Mouse (Mus musculus) left cerebral cortex, adult 2 months (tissue): ENCODE results near the gene Tbx6. TPM values are rescaled to one million over a fixed set of nuclear protein-coding genes. Genes with fewer than 3 reads are reported as not detected.

ENCODE experiments used
- DNase-seq, 2 experiments: peaks; one replicate each; pipeline ENCODE4 v3.0.0; 2021 to 2022; ENCODE audit warnings: low spot score in 2 of 2, mixed read lengths in 1 of 2; ENCODE audit errors: extremely low spot score in 1 of 2
- H3K27ac ChIP-seq: fragments of 200-600 bp; 2 replicates; pipeline ENCODE4 v1.8.1; 2022
- H3K4me3 ChIP-seq: fragments of 200-600 bp; 2 replicates; pipeline ENCODE4 v1.8.1; 2022
- CTCF ChIP-seq: fragments of 200-600 bp; IDR thresholded peaks from 2 replicates; pipeline ENCODE4 v1.8.1; 2022; ENCODE audit warnings: antibody characterized with exemption, mild to moderate bottlenecking, moderate library complexity
- intact Hi-C: fragments of 180-260 bp; cut with DNase I; formaldehyde crosslinking; loops from one replicate; pipeline ENCODE4 v1.15.1; 2025
- total RNA-seq, 2 experiments: library from RNA; stranded (reverse); gene quantifications; 2 replicates each; pipeline ENCODE4 v1.2.3; 2021

The Tbx6 gene
- total RNA-seq, 2 experiments from 2014 or later: 1.1 to 1.2 TPM

- intact Hi-C loops: no loop called here
- no peak for DNase-seq
- no peak for TF ChIP-seq CTCF
- H3K4me3 ChIP-seq: no peak overlapping the region
- no peak overlapping the region for H3K27ac ChIP-seq
Measured at GRCm38 (mm10) chr7:126784469-126784868, 3.2 kb downstream of the Tbx6 start.

DNA sequence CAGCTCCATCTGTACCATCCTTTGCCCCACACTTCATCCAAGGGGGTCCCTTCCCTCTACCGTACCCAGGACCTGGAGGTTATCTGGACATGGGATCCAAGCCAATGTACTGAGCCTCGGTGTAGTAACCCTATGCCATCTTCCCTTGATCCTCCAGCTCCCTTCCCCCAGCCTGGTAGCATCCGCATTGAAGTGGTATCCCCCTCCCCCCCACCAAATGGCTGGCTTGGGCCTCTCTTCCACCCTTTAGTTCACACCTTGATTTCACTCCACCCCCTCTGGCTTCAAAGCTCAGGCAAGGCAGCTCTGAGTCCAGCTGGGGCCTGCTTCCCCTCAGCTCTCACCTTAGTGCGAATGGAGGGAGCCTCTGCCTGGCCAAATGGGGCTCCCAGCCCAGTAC lies 3.8 kb downstream of the Tbx6 start:
- Histone ChIP-seq H3K4me3 (no peak overlapping the region), H3K27ac (no peak overlapping the region)
- no peak for TF ChIP-seq CTCF
- intact Hi-C loops: no loop called here
- no peak for DNase-seq

DNA sequence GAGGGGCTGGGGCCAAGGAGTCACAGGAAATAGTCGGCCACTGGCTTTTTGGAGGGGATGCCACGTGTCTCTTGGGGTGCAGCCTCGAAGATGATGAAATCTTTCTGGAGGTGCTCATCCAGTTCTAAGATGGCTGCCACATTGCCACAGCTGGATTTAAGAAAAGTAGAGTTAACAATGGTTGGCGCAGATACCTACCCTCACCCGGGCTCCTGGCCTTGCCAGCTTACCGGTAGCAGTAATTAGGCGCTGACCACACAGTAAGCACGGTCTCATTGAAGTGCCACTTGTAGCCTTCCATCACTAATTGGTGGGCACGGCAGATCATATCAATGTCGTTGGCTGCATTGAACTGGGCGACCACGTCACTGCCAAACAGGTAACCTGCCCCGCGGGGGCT lies 4.9 kb downstream of the Tbx6 start:
- Histone ChIP-seq H3K4me3 (no peak overlapping the region), H3K27ac (no peak overlapping the region)
- TF ChIP-seq CTCF: no peak
- intact Hi-C loops: no loop called here
- DNase-seq: no peak

- intact Hi-C loops: no loop called here
- no peak overlapping the region for H3K4me3 ChIP-seq
- DNase-seq: no peak
- no peak overlapping the region for H3K27ac ChIP-seq
- TF ChIP-seq CTCF: no peak
Measured at GRCm38 (mm10) chr7:126789141-126789540, 7.9 kb downstream of the Tbx6 start.

DNA sequence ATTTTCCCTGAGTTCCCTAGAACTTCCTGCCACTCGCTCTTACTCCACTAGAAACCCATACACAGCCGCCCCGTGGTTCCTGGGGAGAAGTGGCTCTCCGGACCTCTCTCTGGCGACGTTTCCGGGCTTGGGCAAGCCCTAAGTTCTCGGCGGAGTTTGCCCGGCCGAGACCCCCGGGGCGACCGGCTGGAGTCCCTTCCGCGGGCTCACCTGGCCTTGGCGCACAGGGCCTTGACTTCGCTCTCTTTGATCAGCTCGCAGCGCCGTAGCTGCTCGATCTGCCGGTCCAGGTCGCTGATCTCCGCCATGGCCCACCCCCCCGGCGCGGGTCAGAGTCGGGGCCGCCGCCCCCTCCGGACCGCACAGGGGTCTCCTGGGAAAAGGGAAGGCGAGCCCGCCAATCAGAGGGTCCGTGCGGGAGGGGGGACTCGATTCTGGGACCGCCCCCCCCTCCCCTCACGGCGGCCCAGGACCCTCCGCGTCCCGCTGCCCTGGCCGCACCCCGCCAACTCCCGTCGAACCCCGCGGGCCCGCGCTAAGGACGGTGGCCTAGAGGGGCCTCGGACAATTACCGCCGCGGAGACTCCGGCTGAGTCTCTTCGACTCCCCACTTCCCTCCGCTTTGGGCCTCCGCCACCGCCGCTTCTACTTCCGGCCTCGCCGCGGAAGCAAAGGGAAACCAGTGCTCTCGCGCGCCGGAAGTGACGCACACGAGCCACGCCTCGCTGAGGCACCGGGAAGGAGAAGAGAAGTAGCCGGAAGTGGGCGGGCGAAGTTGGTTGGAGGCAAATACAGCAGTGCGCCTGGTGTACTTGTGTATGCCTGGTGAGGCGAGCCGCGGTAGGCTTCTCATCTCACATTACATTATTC lies 10.8 kb downstream of the Tbx6 start, which contains the start of gene Ppp4c:
Gene Ppp4c (minus strand): TSS at position 646 of the 870 bp plus-strand sequence.
- no peak for TF ChIP-seq CTCF
- peak within 1 kb of the TSS; percentile 97 for H3K4me3 ChIP-seq
- H3K27ac ChIP-seq: peak within 1 kb of the TSS; percentile 92
- intact Hi-C loops: loop anchor here (10.0 kb wide), 1 partner anchor 287 kb away; the partner anchor contains the start of gene Atxn2l
- peak; percentile 96 for DNase-seq

GRCm38 (mm10) chr7:126792721-126793443 lies 11.6 kb downstream of the Tbx6 start:
- DNase-seq: no peak
- intact Hi-C loops: loop anchor here (10.0 kb wide), 1 partner anchor 288 kb away; the partner anchor contains the start of gene Atxn2l
- Histone ChIP-seq H3K4me3 (peak overlapping the region; percentile 97), H3K27ac (peak overlapping the region; percentile 34)
- no peak for TF ChIP-seq CTCF

GRCm38 (mm10) chr7:126793456-126794270 lies 12.4 kb downstream of the Tbx6 start:
- Histone ChIP-seq H3K4me3 (no peak overlapping the region), H3K27ac (no peak overlapping the region)
- intact Hi-C loops: loop anchor here (10.0 kb wide), 1 partner anchor 289 kb away; the partner anchor contains the start of gene Atxn2l
- DNase-seq: no peak
- TF ChIP-seq CTCF: no peak

DNA sequence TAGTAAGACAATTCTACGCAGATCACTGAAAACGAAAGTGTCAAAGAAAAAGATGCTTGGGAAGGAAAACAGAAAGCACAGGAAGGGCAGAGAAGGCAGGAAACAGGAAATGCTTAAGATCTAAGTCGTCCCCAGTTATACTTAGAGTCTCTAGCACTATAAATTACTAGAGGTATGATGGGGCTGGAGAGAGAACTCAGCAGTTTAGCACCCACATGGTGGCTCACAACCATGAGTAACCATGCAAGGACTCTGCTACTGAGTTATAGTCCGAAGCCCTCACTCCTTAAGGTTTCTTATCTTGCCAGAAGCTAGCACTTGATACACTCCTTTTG lies 13.0 kb downstream of the Tbx6 start:
- H3K27ac ChIP-seq: no peak overlapping the region
- no peak for TF ChIP-seq CTCF
- H3K4me3 ChIP-seq: no peak overlapping the region
- intact Hi-C loops: loop anchor here (10.0 kb wide), 1 partner anchor 289 kb away; the partner anchor contains the start of gene Atxn2l
- no peak for DNase-seq

DNA sequence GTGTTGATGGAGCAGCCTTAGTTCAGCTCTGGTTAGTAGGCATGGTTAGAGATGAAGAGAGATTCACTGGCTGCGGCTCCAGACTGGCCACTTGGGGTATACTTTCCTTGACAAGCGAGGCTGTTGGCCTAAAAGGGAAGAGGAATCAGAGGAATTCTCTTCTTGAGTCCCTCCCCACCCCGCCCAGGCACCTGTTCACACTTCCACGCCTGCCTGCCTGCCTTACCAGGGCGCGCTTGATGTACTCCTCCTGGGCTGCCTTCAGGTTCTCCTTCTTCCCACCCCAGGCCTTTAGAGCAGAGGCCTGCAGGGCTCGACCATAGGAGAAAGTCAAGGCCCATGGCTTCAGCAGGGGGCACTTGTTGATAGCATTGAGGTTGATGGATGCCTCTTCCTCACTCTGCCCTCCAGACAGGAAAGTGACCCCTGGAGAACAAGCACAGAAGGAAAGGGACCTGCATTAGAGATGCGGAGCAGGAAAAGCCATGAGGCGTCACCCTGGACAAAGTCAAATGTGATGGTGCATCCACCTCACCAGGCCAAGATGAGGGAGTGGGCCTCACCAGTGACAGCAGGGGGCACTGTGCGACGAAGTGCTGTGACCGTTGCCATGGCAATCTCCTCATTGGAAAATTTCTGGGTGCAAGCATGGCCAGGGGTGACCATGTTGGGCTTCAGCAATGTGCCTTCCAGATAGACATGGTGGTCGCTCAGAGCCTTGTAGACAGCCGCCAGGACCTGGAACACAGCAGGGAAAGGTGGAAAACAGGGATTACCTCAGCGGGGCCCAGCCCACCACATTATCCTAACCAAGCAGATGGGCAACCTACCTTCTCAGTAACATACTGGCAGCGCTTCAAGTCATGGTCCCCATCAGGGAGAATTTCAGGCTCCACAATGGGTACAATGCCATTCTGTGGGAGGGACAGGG lies 14.4 kb downstream of the Tbx6 start:
- no peak overlapping the region; the same call in 1 of the 2 replicates for H3K27ac ChIP-seq
- H3K4me3 ChIP-seq: peak overlapping the region; percentile 81
- no peak for DNase-seq
- intact Hi-C loops: loop anchor here (5.0 to 10.0 kb wide), 2 partner anchors 93 to 291 kb away; partner anchors contain the start of gene Atxn2l
- TF ChIP-seq CTCF: peak; percentile 30

DNA sequence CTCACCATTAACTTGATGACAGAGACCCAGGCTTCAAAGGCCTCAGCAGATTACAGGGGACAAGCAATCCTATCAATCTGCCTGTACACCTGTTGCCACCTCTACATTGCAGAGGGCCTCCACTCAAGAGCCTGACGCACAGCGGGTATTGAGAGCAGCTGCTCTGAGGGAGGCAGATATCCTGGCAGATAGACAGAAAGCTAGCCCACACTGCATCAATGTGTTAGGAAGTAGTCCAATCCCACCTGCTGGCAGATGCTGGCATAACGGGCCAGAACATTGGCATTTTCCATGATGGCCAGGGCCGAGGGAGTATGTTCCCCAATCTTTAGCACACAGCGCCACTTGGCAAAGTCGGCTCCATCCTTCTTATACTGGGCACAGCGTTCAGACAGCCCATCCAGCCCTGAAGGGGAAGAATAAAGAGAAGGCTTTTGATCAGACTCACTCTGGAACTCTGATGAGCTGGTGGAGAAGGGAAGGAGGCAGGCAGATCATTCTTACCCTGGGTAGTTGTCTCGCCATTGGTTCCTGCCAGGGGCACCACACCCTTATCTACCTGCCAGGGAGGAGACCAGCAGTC lies 15.2 kb downstream of the Tbx6 start:
- H3K4me3 ChIP-seq: peak overlapping the region; percentile 81
- TF ChIP-seq CTCF: peak; percentile 44
- intact Hi-C loops: loop anchor here (5.0 to 10.0 kb wide), 2 partner anchors 94 to 292 kb away; partner anchors contain the start of gene Atxn2l
- DNase-seq: peak in 1 of 2 experiments; percentile 59
- peak overlapping the region; percentile 29; the same call in 1 of the 2 replicates for H3K27ac ChIP-seq
